Mouse (Mus musculus) frontal cortex, postnatal 10 days (tissue): Measurements from ENCODE around the gene Pde8a.
A peak's percentile ranks its signal among the peaks of the same experiment; 100 is the strongest.

Source experiments
- DNase-seq, 2 experiments: peaks; one replicate each; pipeline ENCODE4 v3.0.0; 2022; ENCODE audit warnings: low spot score in 2 of 2, mixed read lengths in 1 of 2

Pde8a gene

GRCm38 (mm10) chr7:81336432-81336786 lies 123.0 kb downstream of the Pde8a start:
- DNase-seq, result no peak

DNA sequence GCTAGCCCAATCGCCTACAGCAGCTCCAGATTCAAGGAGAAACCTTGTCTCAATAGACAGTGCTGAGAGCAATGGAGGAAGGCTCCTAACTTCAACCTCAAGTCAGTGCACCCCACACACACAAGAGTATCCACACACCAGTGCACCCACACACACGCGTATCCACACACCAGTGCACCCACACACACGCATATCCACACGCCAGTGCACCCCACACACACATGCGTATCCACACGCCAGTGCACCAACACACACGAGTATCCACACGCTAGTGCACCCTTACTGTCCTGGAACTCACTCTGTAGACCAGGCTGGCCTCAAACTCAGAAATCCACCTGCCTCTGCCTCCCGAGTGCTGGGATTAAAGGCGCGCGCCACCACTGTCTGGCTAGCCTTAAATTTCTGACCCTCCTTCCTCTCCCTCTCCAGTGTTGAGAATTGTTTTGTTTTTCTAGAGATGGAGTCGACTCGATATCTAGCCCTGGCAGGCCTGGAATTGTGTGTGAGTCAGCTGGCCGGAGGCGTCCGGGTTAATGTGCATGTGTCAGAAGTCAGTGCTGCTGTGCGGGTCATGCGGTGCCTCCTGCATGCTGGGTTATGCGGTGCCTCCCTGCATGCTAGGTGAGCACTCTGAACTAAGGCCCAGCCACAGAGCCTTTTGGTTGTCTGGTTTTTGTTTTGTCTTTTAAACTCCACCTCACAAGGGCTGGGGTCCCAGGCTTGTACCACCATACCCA lies 124.6 kb downstream of the Pde8a start:
- no peak for DNase-seq

GRCm38 (mm10) chr7:81338522-81338873 lies 125.1 kb downstream of the Pde8a start:
- DNase-seq, result no peak

DNA sequence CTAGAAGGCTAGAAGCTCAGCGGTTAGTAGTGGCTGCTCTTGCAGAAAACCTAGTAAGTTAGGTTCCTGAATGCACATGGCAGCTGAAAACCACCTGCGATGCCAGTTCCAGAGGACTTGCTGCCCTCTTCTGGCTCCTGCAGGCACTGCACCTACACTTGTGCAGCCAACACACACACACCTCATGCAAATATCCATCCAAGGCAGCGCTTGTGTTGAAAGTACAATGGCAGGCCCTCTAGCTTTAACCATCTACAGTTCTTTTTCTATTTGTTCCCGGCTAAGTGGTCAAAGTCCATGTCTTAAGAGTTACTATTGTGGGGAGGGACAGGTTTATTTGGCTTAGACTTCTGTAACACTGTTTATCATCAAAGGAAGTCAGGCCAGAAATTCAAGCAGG lies 126.4 kb downstream of the Pde8a start:
- DNase-seq, result peak in 1 of 2 experiments; percentile 56

DNA sequence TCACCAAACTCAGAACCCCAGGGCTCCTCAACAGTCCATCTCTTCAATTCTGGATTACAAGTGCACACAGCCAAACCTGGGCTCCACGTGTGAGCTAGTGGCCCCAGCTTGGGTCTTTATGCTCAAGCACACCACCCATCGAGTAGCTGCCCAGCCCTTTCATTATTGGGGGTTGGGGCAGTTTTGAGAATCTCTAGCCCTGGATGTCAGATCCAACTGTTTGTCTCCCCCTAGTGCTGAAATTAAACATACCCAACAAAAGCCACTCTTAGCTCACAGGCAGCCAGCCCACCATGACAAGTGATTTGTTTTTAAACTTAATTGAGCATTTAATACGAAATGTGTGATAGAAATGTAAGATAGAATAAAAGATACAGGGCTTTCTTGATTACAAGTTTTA lies 128.2 kb downstream of the Pde8a start:
- DNase-seq, result no peak

DNA sequence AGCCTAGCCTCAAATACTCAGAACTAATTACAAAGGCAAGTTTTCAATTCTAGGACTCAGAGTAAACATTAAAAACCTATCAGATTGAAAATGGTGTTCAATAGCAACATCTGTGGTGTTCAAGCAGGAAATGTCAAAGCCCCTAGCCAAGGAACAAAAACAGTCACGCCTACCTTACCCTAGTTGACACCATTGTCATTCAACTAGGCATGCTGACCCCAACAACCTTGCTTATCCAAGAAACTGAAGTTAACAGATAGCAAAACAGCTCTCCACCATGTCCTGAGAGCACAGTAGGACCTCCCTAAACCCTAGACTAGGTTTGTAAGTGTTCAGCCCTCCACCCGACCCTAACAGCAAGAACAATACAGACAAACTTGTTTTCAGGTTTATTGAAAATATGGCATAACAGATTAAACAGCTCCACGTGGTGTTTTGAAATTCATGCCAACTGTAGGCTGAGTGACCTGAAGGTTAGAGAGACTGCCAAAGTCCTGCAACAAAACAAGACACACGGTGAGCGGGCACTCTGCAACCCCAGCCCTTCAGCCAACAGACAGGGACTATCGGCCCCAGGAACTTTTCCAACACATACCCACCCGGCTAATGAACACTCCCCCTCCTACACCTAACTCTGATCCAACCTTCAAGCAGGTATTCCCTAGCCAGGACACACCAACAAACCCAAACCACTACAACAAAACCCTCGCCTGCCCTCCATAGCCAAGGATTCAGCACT lies 129.1 kb downstream of the Pde8a start:
- DNase-seq, result no peak

GRCm38 (mm10) chr7:81343316-81343715 lies 129.9 kb downstream of the Pde8a start:
- no peak for DNase-seq

DNA sequence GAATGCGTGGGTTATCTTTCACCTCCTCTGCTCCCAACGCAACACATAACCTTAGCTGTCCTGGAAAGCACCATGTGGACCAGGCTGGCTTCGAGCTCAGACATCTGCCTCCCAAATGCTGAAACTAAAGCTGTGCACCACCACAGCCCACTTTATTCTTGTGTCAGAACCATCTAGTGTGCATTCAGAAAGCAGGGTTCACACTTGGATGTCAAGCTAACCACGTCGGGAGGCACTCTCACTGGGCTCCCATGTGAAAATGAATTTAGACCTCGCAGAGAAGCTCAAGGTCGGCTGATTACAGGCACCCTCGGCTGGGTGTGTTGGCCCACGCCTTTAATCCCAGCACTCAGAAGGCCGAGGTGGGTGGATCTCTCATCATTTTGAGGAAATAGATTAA lies 130.4 kb downstream of the Pde8a start:
- DNase-seq, result no peak

DNA sequence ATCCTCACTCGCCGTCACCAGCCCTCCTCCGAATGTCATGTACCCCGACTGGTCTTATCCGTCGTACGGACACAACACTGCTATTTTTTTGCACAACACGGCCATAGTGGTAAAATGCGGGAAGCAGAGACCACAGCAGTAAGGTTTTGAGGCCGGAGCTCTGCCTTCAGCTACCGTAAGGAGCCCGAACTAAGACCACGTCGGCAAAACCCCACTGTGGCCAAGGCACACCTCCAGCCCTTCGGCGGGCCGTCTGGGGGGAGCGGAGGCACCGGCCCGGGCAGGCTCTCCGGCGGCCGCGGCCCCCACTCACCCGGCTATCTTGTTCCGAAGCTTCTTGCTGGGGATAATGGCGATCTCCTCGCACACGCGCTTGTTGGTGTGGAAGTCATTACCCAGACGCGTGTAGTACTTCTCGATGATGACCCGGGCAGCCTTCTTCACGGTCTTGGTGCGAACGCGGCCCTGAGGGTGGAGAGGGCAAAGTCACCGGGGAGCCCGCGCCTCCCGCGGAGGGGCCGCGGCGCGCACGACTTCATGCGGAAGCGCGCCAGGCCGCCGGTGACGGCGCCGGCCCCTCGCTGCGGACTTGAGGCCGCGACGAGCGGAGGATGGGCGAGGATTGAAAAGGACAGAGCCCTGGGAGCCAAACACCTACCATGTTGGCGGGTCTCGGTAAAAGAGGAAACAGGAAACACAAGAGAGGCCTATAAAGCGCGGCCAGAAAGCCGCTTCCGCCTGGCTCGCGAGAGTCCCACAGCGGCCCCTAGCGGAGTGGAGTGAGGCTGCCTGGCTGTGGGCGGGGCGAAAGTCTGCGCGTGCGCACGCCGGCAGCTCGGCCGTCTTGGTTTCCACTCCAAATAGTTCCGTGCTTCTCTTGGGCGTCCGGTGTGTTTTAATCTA lies 131.4 kb downstream of the Pde8a start, which contains the start of gene Rps17:
Gene Rps17 (minus strand): TSS at position 711 of the 903 bp plus-strand sequence.
- DNase-seq, result peak; percentile 90 to 96

- no peak for DNase-seq
These were observed 132.2 kb downstream of the Pde8a start for GRCm38 (mm10) chr7:81345447-81346170.

DNA sequence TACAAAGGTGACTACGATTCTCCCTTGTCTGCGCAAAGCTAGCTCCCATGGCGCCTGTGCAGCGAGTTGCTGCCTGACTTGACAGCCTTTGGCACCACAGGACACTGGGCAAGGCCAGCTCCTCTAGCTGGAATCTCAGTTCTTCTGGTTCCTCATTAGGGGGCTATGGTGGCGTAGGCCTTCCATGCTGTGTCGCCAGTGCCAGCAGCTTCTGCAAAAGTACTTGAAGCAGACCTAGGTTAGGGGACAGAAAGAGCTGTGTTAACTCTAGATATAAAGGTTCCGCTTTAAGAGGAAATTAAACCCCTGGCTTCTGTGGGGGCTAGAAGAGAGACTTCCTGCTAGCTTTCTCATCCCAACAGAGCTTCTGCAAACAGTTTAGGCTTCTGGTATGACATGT lies 134.8 kb downstream of the Pde8a start:
- no peak for DNase-seq

DNA sequence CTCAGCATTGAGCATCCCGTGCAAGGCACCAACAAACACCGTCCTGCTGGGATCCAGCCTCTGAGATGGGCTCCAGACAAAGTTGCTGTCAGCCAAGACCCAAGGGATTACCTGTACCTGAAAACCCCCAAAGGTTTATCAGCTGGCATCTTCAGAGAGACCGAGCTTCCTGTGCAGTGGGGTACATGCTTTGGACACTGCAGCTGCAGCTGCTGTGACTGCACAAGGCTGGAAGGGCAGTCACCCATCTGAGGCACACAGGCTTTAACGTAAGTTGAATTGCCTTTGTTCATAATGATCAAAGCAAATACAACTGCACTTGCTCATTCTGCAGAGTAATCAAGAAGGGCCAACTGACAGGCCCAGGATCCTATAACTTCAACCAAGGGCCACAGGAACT lies 138.4 kb downstream of the Pde8a start:
- no peak for DNase-seq

DNA sequence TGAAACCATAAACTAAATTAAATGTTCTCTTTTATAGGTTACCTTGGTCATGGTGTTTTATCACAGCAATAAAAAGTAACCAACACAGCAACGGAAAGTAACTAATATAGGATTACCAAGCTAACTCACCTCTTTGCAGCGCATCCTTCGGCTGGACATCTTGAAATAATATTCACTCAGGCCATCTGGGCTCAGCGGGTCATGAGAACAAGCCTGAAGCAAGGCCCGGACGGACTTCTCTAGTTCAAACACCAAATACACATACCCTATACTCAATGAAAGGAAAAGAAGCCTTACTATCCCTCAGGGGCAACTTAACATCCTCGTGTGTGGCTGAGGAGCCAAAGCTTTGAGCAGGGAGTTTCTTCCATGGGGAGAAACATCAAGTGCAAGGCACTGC lies 142.3 kb downstream of the Pde8a start:
- no peak for DNase-seq

DNA sequence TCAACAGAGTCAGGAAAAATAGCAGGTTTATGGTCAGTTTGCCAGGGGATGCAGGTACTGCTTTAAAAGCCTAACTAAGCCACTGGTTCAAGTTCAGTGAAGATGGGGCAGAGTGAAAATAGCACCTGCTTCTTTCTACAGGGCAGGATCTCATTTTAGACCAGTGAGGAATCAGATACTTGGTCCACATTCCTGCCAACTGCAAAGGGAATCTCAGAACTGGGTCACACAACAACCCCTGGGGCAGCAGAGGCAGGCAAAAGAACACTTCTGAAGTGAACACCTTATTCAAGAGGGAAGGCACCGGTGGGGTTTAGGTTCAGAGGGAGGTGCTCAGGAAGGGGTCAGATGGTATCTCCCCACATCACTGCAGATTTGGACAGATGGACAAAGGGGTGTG lies 143.0 kb downstream of the Pde8a start:
- no peak for DNase-seq

DNA sequence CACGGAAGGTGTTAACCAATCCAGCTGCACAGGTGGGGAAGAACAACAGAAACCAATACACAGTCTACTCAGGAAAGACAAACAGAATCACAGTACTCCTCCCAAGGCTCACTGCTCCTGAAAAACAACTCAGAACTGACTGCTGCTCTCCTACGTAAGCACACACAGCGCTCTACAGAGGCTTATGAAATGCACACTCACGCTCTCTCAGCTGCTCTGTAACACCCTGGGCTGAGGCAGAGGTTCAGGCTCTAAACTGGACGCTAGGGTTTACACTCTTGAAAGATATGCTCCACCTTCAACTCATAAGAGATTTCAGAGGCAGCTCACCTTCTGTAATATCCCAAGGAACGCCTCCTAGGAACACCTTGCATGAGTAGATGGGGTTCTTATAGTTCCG lies 143.6 kb downstream of the Pde8a start:
- DNase-seq, result no peak

- no peak for DNase-seq
These were observed 154.6 kb downstream of the Pde8a start for GRCm38 (mm10) chr7:81367946-81368345.

DNA sequence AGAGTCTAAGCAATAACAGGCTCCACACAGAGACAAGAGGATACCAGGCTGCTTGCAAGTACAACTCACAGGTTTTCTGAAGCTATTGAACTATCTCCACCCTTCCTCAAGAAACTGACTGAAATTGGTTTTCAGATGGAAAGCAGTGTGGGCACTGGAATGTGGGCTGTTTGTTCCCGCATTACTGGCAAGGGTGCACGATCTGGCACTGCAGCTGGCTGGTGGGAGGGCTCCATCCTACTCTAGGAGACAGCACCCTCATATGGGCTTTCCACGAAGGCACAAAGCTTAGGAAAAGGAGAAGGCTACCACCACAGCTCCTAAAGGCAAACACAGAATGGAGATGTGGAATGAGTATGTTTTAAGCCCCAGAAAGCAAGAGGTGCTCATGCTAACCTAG lies 156.3 kb downstream of the Pde8a start:
- no peak for DNase-seq

DNA sequence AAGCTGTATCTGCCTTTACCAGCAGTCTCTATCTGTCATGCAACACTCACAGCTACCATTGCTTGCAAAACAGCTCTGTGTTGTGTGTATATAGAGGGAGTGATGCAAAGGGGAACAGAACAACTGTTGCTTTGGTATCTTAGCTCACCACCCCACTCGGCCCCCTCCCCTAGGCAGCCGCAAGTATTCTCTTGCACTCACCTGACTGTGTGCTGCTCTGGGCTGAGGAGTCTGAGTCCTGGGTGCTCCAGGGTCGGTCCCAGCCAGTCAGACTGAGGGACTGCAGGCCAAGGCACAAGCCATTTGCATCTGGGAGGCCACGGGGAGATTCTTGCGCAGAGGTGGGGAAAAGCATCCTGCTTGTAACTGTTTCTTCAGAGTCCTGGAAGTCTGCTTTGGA lies 158.4 kb downstream of the Pde8a start:
- no peak for DNase-seq

- peak; percentile 58 to 60 for DNase-seq
These were observed 159.0 kb downstream of the Pde8a start for GRCm38 (mm10) chr7:81372337-81372920.

DNA sequence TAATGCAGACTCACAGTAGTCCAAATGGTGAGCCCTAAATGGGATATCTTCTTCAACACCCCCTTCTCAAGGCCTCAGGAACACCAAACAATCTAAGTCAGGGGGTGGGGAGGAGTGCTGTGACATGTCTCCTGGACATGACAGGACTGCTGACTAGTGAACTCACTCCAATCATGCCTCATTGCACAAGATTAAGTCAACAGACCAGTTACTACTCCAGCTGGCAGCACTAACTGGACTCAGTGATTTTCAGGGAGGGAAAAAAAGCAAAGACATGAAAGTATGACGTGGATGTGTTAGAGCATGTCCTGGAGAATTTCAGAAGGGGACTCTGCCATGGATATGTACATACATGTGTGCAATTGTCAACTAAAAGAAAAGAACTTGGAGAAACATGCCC lies 166.0 kb downstream of the Pde8a start:
- no peak for DNase-seq
